Mouse (Mus musculus) thymus, adult 2 months (tissue): ENCODE results near the gene Usp47. TPM values are rescaled to one million over a fixed set of nuclear protein-coding genes. Genes with fewer than 3 reads are reported as not detected.

ENCODE experiments used
- DNase-seq: peaks from one replicate; pipeline ENCODE4 v3.0.0; 2021
- H3K27ac ChIP-seq: fragments of 200-500 bp; 2 replicates; pipeline ENCODE4 v1.5.1; 2012; ENCODE audit warnings: low read length, control low read depth; ENCODE audit not compliant: control insufficient read depth, insufficient read depth
- H3K27me3 ChIP-seq: fragments of 200-500 bp; 2 replicates; pipeline ENCODE4 v1.6.1; 2012; ENCODE audit warnings: mild to moderate bottlenecking, low read length, moderate library complexity, mixed read lengths; ENCODE audit not compliant: control insufficient read depth, insufficient read depth
- H3K36me3 ChIP-seq: fragments of 200-500 bp; 2 replicates; pipeline ENCODE4 v1.6.1; 2012; ENCODE audit warnings: mild to moderate bottlenecking, low read length, moderate library complexity; ENCODE audit not compliant: control insufficient read depth, insufficient read depth
- H3K4me1 ChIP-seq: fragments of 200-500 bp; replicated peaks from 2 replicates; pipeline ENCODE4 v1.6.1; 2012; ENCODE audit warnings: low read length; ENCODE audit not compliant: control insufficient read depth, insufficient read depth
- H3K4me3 ChIP-seq: fragments of 200-500 bp; 2 replicates; pipeline ENCODE4 v1.5.1; 2012; ENCODE audit warnings: mild to moderate bottlenecking, low read length, control low read depth, moderate library complexity; ENCODE audit not compliant: control insufficient read depth, insufficient read depth
- CTCF ChIP-seq: fragments of 200-500 bp; IDR thresholded peaks from 2 replicates; pipeline ENCODE4 v1.5.1; 2012; ENCODE audit warnings: mild to moderate bottlenecking, control low read depth, low read length, moderate library complexity, borderline replicate concordance; ENCODE audit not compliant: control insufficient read depth, poor library complexity, insufficient read depth; ENCODE audit errors: extremely low read depth
- POLR2A ChIP-seq: fragments of 200-500 bp; IDR thresholded peaks from 2 replicates; pipeline ENCODE4 v1.6.1; 2012; ENCODE audit warnings: mild to moderate bottlenecking, low read length, control low read depth, moderate library complexity; ENCODE audit not compliant: control insufficient read depth, poor library complexity, insufficient read depth; ENCODE audit errors: extremely low read depth
- WGBS: fragments of 180-500 bp; shearing (Covaris S2); methylation state at CpG from one replicate; pipeline ENCODE4 v1.1.7; 2018; 5-methylcytosine and 5-hydroxymethylcytosine counted together
- polyA plus RNA-seq: library from polyadenylated mRNA; depleted of rRNA; stranded (reverse); fragments of >200 nt; gene quantifications from 2 replicates; pipeline ENCODE4 v1.2.3, GENCODE M21; 2012

Gene Usp47
- polyA plus RNA-seq, 1 experiment: 13.2 TPM

- H3K4me3 ChIP-seq: no peak overlapping the region
- H3K27ac ChIP-seq: no peak overlapping the region
- WGBS: 91% methylated on average over 5 of the region's 5 CpGs
- H3K4me1 ChIP-seq: no peaks in the 10 kb centered on the region
- H3K27me3 ChIP-seq: no peaks in the 10 kb centered on the region
- TF ChIP-seq POLR2A (no peak), CTCF (no peak)
- H3K36me3 ChIP-seq: no peaks in the 10 kb centered on the region
- no peak for DNase-seq
These were observed 100.3 kb downstream of the Usp47 start for GRCm38 (mm10) chr7:112123612-112124011.

GRCm38 (mm10) chr7:112125625-112126260, 102.4 kb downstream of the Usp47 start:
- WGBS: 94% methylated on average over 7 of the region's 7 CpGs
- TF ChIP-seq POLR2A (no peak), CTCF (no peak)
- H3K4me1 ChIP-seq: no peaks in the 10 kb centered on the region
- H3K36me3 ChIP-seq: no peaks in the 10 kb centered on the region
- H3K27ac ChIP-seq: no peak overlapping the region
- no peak overlapping the region for H3K4me3 ChIP-seq
- DNase-seq: no peak
- H3K27me3 ChIP-seq: no peaks in the 10 kb centered on the region

- Histone ChIP-seq H3K27me3 (no peaks in the 10 kb centered on the region), H3K4me3 (no peak overlapping the region), H3K27ac (no peak overlapping the region), H3K4me1 (no peaks in the 10 kb centered on the region), H3K36me3 (no peaks in the 10 kb centered on the region)
- WGBS: 94% methylated on average over 5 of the region's 5 CpGs
- TF ChIP-seq POLR2A (no peak), CTCF (no peak)
- no peak for DNase-seq
These were observed 103.9 kb downstream of the Usp47 start for GRCm38 (mm10) chr7:112127085-112127637.

GRCm38 (mm10) chr7:112127954-112128353, 104.7 kb downstream of the Usp47 start:
- no peak for DNase-seq
- WGBS: 97% methylated on average over 4 of the region's 4 CpGs
- Histone ChIP-seq H3K4me1 (no peaks in the 10 kb centered on the region), H3K27me3 (no peaks in the 10 kb centered on the region), H3K36me3 (no peaks in the 10 kb centered on the region), H3K27ac (no peak overlapping the region), H3K4me3 (no peak overlapping the region)
- TF ChIP-seq POLR2A: no peak

GRCm38 (mm10) chr7:112128810-112129209, 105.5 kb downstream of the Usp47 start:
- H3K4me3 ChIP-seq: no peak overlapping the region
- no peak overlapping the region for H3K27ac ChIP-seq
- no peak for TF ChIP-seq CTCF
- TF ChIP-seq POLR2A: no peak
- 93% methylated on average over 4 of the region's 4 CpGs for WGBS
- H3K27me3 ChIP-seq: no peaks in the 10 kb centered on the region
- no peaks in the 10 kb centered on the region for H3K4me1 ChIP-seq
- DNase-seq: no peak
- H3K36me3 ChIP-seq: no peaks in the 10 kb centered on the region

GRCm38 (mm10) chr7:112129851-112130250, 106.5 kb downstream of the Usp47 start:
- H3K27ac ChIP-seq: no peak overlapping the region
- no peaks in the 10 kb centered on the region for H3K27me3 ChIP-seq
- DNase-seq: no peak
- no peaks in the 10 kb centered on the region for H3K36me3 ChIP-seq
- no peaks in the 10 kb centered on the region for H3K4me1 ChIP-seq
- no peak overlapping the region for H3K4me3 ChIP-seq
- TF ChIP-seq CTCF (no peak), POLR2A (no peak)
- 92% methylated on average over 6 of the region's 6 CpGs for WGBS

GRCm38 (mm10) chr7:112130660-112131059, 107.4 kb downstream of the Usp47 start:
- DNase-seq: no peak
- TF ChIP-seq POLR2A (no peak), CTCF (no peak)
- WGBS: 93% methylated on average over 3 of the region's 3 CpGs
- H3K27ac ChIP-seq: no peak overlapping the region
- H3K27me3 ChIP-seq: no peaks in the 10 kb centered on the region
- H3K4me1 ChIP-seq: no peaks in the 10 kb centered on the region
- no peaks in the 10 kb centered on the region for H3K36me3 ChIP-seq
- H3K4me3 ChIP-seq: no peak overlapping the region
